Mouse (Mus musculus): ENCODE measurements around the gene Alg6. TPM values are rescaled to one million over a fixed set of nuclear protein-coding genes. Genes with fewer than 3 reads are reported as not detected.

Alg6 gene
- 8.0 and 8.2 TPM in 2 replicates for polyA plus RNA-seq (2012; rRNA removed)
- polyA plus RNA-seq (2014; fragmentation: Nextera tagmentation; extraction: Ambion mirVana), result 10.6 and 11.2 TPM in 2 replicates

GRCm38 (mm10) chr4:99714904-99715782 lies at the start of gene Alg6:
Alg6 (plus strand) TSS chr4:99715664.
- Histone ChIP-seq H3K4me1 (replicated peaks; ENCODE audit: control insufficient read depth in 2 of 2, insufficient read depth in 2 of 2, low read length in 1 of 2) (peaks cover 0 to 9% of the 10 kb centered on the region in 2 experiments; a peak in 2 of 4 replicates), H3K9ac (replicated peaks) (peak within 1 kb of the TSS; percentile 68), H3K4me3 (ENCODE audit: insufficient read depth in 1 of 2, low read depth in 2 of 2, low read length in 2 of 2) (peak within 1 kb of the TSS; percentile 82 to 87), H3K27ac (peak within 1 kb of the TSS; percentile 62), H3K9me3 (ENCODE audit: control insufficient read depth, low read length) (no peaks in the 10 kb centered on the region), H3K27me3 (ENCODE audit: control insufficient read depth, insufficient read depth, low read length) (no peaks in the 10 kb centered on the region), H3K36me3 (replicated peaks; ENCODE audit: control insufficient read depth, insufficient read depth, low read depth) (no peaks in the 10 kb centered on the region; the same call in 1 of the 2 replicates), H3K4me2 (ENCODE audit: low read depth) (peak within 1 kb of the TSS; percentile 70)
- DNase-seq (ENCODE audit: low read depth in 3 of 3, low spot score in 3 of 3) (peak; percentile 82 to 83 (median 83)), ATAC-seq (ENCODE audit: insufficient read depth) (peak; percentile 95)
- WGBS (ENCODE audit: insufficient replicate concordance), result 2% methylated on average over 46 of the region's 46 CpGs
- peak; percentile 32; the same call in 1 of the 2 replicates for TF ChIP-seq CTCF (IDR thresholded peaks at IDR 0.05; ENCODE audit: low read depth)
- no peak for TF ChIP-seq EP300 (IDR thresholded peaks at IDR 0.05; ENCODE audit: low read depth)

GRCm38 (mm10) chr4:99670203-99670851 lies 45.1 kb upstream of the Alg6 start:
- 60% methylated on average over 7 of the region's 7 CpGs for WGBS (ENCODE audit: insufficient replicate concordance)

GRCm38 (mm10) chr4:99675191-99675590 lies 40.3 kb upstream of the Alg6 start:
- Histone ChIP-seq H3K9ac (replicated peaks) (no peak overlapping the region), H3K9me3 (ENCODE audit: control insufficient read depth, low read length) (no peaks in the 10 kb centered on the region), H3K4me2 (ENCODE audit: low read depth) (no peak overlapping the region), H3K4me1 (replicated peaks; ENCODE audit: control insufficient read depth in 2 of 2, insufficient read depth in 2 of 2, low read length in 1 of 2) (no peaks in the 10 kb centered on the region), H3K27me3 (ENCODE audit: control insufficient read depth, insufficient read depth, low read length) (no peaks in the 10 kb centered on the region), H3K4me3 (ENCODE audit: insufficient read depth in 1 of 2, low read depth in 2 of 2, low read length in 2 of 2) (no peak overlapping the region), H3K36me3 (replicated peaks; ENCODE audit: control insufficient read depth, insufficient read depth, low read depth) (no peaks in the 10 kb centered on the region), H3K27ac (no peak overlapping the region)
- ATAC-seq (ENCODE audit: insufficient read depth) (no peak), DNase-seq (ENCODE audit: low read depth in 3 of 3, low spot score in 3 of 3) (no peak)
- TF ChIP-seq CTCF (IDR thresholded peaks at IDR 0.05; ENCODE audit: low read depth) (no peak), EP300 (IDR thresholded peaks at IDR 0.05; ENCODE audit: low read depth) (no peak)

More at GRCm38 (mm10) chr4:99670203-99670851, 45.1 kb upstream of the Alg6 start:
- Histone ChIP-seq H3K27ac (no peak overlapping the region), H3K9me3 (ENCODE audit: control insufficient read depth, low read length) (no peaks in the 10 kb centered on the region), H3K9ac (replicated peaks) (no peak overlapping the region), H3K27me3 (ENCODE audit: control insufficient read depth, insufficient read depth, low read length) (no peaks in the 10 kb centered on the region), H3K4me2 (ENCODE audit: low read depth) (no peak overlapping the region), H3K4me1 (replicated peaks; ENCODE audit: control insufficient read depth in 2 of 2, insufficient read depth in 2 of 2, low read length in 1 of 2) (no peaks in the 10 kb centered on the region), H3K36me3 (replicated peaks; ENCODE audit: control insufficient read depth, insufficient read depth, low read depth) (no peaks in the 10 kb centered on the region), H3K4me3 (ENCODE audit: insufficient read depth in 1 of 2, low read depth in 2 of 2, low read length in 2 of 2) (no peak overlapping the region)
- no peak for ATAC-seq (ENCODE audit: insufficient read depth)
- no peak for TF ChIP-seq CTCF (IDR thresholded peaks at IDR 0.05; ENCODE audit: low read depth)
- TF ChIP-seq EP300 (IDR thresholded peaks at IDR 0.05; ENCODE audit: low read depth), result no peak
- no peak for DNase-seq (ENCODE audit: low read depth in 3 of 3, low spot score in 3 of 3)

- ATAC-seq (ENCODE audit: insufficient read depth), result no peak
- Histone ChIP-seq H3K4me3 (ENCODE audit: insufficient read depth in 1 of 2, low read depth in 2 of 2, low read length in 2 of 2) (no peak overlapping the region), H3K9ac (replicated peaks) (no peak overlapping the region), H3K4me1 (replicated peaks; ENCODE audit: control insufficient read depth in 2 of 2, insufficient read depth in 2 of 2, low read length in 1 of 2) (no peaks in the 10 kb centered on the region), H3K27me3 (ENCODE audit: control insufficient read depth, insufficient read depth, low read length) (no peaks in the 10 kb centered on the region), H3K4me2 (ENCODE audit: low read depth) (no peak overlapping the region), H3K36me3 (replicated peaks; ENCODE audit: control insufficient read depth, insufficient read depth, low read depth) (no peaks in the 10 kb centered on the region), H3K9me3 (ENCODE audit: control insufficient read depth, low read length) (no peaks in the 10 kb centered on the region), H3K27ac (no peak overlapping the region)
- TF ChIP-seq CTCF (IDR thresholded peaks at IDR 0.05; ENCODE audit: low read depth) (no peak), EP300 (IDR thresholded peaks at IDR 0.05; ENCODE audit: low read depth) (no peak)
- WGBS (ENCODE audit: insufficient replicate concordance), result 56% methylated on average over 6 of the region's 6 CpGs
- no peak for DNase-seq (ENCODE audit: low read depth in 3 of 3, low spot score in 3 of 3)
Observed at GRCm38 (mm10) chr4:99683941-99684340, 31.5 kb upstream of the Alg6 start.

GRCm38 (mm10) chr4:99686308-99686707 lies 29.2 kb upstream of the Alg6 start:
- ATAC-seq (ENCODE audit: insufficient read depth), result no peak
- H3K4me1 ChIP-seq (replicated peaks; ENCODE audit: control insufficient read depth in 2 of 2, insufficient read depth in 2 of 2, low read length in 1 of 2), result no peaks in the 10 kb centered on the region
- H3K27me3 ChIP-seq (ENCODE audit: control insufficient read depth, insufficient read depth, low read length), result no peaks in the 10 kb centered on the region
- H3K4me3 ChIP-seq (ENCODE audit: insufficient read depth in 1 of 2, low read depth in 2 of 2, low read length in 2 of 2), result no peak overlapping the region
- WGBS (ENCODE audit: insufficient replicate concordance), result 51% methylated on average over 5 of the region's 5 CpGs
- no peaks in the 10 kb centered on the region for H3K9me3 ChIP-seq (ENCODE audit: control insufficient read depth, low read length)
- H3K9ac ChIP-seq (replicated peaks), result no peak overlapping the region
- H3K36me3 ChIP-seq (replicated peaks; ENCODE audit: control insufficient read depth, insufficient read depth, low read depth), result no peaks in the 10 kb centered on the region
- TF ChIP-seq EP300 (IDR thresholded peaks at IDR 0.05; ENCODE audit: low read depth) (no peak), CTCF (IDR thresholded peaks at IDR 0.05; ENCODE audit: low read depth) (no peak)
- DNase-seq (ENCODE audit: low read depth in 3 of 3, low spot score in 3 of 3), result no peak
- H3K27ac ChIP-seq, result no peak overlapping the region
- H3K4me2 ChIP-seq (ENCODE audit: low read depth), result no peak overlapping the region

All from liver, embryonic 14.5 days (tissue).